Mouse (Mus musculus) spleen, postnatal 36 days (tissue): ENCODE results near the gene Dnah3.
A peak's percentile ranks its signal among the peaks of the same experiment; 100 is the strongest.

ENCODE experiments used
- DNase-seq, 2 experiments: peaks; one replicate each; pipeline ENCODE4 v3.0.0; 2022; ENCODE audit warnings: low spot score in 2 of 2, mixed read lengths in 1 of 2

Gene Dnah3

GRCm38 (mm10) chr7:120095180-120095579, at the start of gene Dnah3:
TSS of gene Dnah3 (minus strand) at chr7:120095280.
- DNase-seq, result no peak

DNA sequence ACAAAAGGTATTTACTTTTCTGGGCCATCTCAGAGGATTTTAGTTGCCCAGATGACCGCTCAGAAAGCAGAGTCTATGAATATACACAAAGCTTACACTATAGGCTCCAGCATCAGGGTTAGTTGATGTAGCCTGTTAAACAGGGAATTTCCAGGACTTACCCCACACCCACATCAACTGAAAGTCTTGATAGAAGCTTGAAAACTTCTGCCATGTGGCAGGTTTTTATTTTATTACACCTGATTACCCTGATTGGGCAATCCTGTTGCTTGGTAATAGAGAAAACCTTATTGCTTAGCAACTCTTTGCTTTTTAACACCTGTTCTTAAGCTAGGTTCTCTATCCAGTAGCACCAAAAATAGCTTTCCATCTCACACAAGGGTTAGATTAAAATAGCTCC, 47.7 kb upstream of the Dnah3 start:
- no peak for DNase-seq

GRCm38 (mm10) chr7:120128951-120129350, 33.9 kb upstream of the Dnah3 start:
- DNase-seq, result no peak

- no peak for DNase-seq
Measured at GRCm38 (mm10) chr7:120127686-120128059, 32.6 kb upstream of the Dnah3 start.

GRCm38 (mm10) chr7:120126976-120127685, 32.1 kb upstream of the Dnah3 start:
- DNase-seq, result no peak

GRCm38 (mm10) chr7:120124844-120125243, 29.8 kb upstream of the Dnah3 start:
- no peak for DNase-seq

DNA sequence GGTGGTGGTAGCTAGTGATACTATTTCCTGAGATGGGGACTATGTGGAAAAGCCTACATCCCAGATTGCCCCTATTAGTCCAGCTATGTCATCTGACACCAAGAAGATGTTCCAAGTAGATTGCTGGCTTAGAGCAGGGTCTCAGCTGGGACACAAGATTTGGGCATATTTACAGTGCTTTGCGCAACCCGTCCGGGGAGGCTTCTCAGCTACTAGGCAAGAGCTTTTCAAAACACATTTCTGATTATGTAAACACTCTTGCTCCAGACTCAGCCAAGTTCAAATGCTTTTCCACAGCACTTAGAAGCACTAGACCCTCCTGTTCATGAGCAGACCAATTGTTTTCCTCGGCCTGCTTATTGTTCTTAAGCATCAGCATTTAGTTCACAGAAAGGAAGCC, 28.7 kb upstream of the Dnah3 start:
- no peak for DNase-seq

DNA sequence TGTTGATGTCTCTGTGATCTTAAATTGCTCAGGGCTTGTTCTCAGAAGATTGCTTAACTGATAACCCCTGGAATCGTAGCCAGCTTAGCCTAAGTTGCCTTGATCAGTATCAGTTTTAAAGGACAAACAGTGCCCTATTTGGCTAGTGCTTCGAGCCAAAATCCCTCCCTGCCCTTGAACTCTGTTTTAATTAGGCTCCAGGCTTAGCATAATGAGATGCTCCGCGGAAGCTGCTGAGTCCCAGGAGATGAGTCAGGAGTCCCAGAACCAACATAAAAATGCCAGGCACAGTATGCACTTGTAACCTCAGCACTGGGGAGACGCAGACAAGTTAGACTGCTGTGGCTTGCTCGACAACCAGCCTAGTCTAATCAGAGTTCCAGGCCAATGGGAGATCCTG, 22.4 kb upstream of the Dnah3 start:
- DNase-seq, result no peak

- DNase-seq, result no peak
Measured at GRCm38 (mm10) chr7:120116976-120117375, 21.9 kb upstream of the Dnah3 start.

- no peak for DNase-seq
Measured at GRCm38 (mm10) chr7:120109676-120110075, 14.6 kb upstream of the Dnah3 start.

DNA sequence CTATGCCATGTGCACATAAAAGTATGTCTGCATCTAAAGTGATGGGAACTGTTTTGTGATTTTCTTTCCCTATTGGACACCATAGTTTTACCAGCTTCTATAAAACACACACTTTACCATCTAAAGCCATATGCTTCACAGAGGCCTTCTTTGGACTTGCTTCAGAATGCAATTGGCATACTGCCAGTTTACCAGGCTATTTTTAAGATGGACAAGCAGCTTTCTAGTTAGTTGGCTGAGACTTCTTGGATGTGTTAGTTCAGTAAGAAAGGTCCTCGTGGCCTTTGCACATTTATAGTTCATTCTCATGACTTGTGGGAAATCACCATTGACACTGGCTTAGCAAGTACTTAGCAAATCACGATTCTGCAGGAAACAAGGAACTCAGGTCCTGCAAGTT, 11.3 kb upstream of the Dnah3 start:
- DNase-seq, result no peak

GRCm38 (mm10) chr7:120104975-120105374, 9.9 kb upstream of the Dnah3 start:
- DNase-seq, result no peak

DNA sequence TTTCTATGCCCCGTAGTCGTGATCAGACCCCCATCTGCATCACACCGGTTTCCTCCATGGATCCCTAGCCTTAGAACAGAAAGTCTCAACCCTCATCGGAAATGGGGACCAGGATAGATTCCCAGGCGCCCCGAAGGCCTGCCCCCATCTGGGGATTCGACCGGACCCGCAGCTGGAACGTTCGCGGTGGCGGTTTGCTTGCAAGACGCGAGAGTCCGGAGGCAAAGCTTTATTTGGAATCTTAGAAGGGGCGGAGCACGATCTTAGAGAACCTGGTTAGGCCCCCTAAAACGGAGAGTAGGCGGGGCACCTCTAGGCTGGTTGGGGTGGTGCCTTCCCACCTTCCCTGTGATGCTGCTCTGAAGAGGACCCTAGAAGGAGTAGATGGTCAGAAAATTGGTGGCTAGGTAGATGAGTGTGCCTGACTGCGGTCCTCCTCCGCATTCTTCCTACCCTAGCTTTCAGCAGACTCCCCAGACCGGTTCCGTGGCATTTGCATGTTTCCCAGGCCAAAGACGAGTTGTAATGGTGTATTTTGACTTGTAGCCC, 8.0 kb upstream of the Dnah3 start:
- no peak for DNase-seq

DNA sequence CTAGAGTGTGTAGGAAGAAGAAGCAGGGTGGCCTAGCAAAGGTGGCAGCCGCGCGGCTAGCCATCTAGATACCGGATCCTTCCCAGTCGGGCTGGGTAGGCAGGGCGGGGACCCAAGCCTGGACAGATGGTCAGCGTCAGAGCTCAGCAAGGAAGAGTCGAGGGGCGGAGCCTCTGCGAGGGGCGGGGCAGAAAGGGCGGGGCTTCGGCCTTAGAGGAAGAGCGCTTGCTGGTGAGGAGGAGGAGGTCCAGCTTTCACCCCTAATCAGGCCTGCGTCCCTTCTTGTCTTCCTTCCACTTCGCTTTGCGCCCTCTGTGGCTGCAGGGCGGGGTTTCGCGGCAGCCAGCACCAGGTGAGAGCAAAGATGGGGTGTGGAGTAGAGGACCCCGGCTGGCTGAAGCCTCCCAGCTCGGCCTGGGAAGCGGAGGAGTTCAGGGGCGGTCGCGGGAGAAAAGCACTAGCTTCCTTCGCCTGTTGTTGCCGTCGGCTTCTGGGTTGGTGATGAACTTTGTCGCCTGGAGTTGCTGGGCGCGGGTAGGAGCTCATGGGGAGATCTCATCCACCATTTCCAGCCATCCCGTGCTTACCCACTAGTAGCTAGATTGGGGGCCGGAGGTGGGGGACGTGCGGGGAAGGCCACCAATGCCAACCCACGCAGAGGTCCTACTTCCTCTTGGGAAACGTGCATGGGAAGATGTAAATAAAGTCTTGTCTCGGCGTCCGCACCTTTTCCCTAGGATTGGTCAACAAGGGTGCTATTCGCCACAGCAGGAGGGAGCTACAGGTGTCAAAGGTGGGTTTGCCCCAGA, 7.3 kb upstream of the Dnah3 start, which contains the start of gene Tmem159:
Tmem159 (plus strand) TSS at position 190 of the 809 bp plus-strand sequence.
- DNase-seq, result peak; percentile 53 to 61

DNA sequence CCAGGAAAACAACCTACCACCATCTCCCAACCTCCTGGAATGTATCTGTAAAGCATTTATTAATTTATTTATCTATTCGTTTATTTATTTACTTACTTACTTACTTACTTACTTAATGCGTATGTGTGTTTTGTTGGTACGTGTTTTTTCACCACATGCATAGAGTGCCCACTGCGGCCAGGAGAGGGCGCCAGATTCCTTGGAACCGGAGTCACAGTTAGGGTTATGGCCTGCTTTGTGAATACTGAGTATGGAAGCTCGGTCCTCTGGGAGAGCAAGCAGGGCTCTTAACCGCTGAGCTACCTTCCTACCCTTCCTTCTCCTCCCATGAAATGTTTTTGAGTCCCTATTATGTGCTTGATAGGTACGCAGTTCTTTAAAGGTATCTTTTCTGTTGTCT, 3.3 kb upstream of the Dnah3 start:
- peak in 1 of 2 experiments; percentile 9 for DNase-seq

GRCm38 (mm10) chr7:120097845-120098244, 2.8 kb upstream of the Dnah3 start:
- DNase-seq, result no peak

- no peak for DNase-seq
Measured at GRCm38 (mm10) chr7:120094216-120094615, 864 bp downstream of the Dnah3 start.

DNA sequence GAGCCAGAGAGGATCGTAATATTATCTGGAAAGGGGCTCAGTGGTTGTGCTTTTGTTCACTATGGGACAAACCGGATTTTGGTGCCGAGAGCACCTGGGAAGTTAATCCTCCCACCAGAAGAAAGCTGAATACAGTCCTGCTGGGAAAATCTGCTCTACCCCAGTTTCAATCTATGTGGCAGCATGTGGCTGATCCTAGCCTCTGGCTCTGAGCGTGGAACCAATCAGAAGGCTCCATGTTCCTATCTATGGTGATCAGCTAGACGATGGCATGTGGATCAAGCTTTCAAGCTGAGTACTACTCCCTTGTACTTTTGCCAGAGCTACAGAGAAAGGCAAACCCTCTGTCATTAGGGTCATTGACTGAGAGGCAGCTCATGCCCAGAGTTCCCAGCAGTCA, 2.0 kb downstream of the Dnah3 start:
- no peak for DNase-seq

GRCm38 (mm10) chr7:120080177-120080576, 14.9 kb downstream of the Dnah3 start:
- no peak for DNase-seq

- DNase-seq, result no peak
Measured at GRCm38 (mm10) chr7:120069164-120069563, 25.9 kb downstream of the Dnah3 start.

DNA sequence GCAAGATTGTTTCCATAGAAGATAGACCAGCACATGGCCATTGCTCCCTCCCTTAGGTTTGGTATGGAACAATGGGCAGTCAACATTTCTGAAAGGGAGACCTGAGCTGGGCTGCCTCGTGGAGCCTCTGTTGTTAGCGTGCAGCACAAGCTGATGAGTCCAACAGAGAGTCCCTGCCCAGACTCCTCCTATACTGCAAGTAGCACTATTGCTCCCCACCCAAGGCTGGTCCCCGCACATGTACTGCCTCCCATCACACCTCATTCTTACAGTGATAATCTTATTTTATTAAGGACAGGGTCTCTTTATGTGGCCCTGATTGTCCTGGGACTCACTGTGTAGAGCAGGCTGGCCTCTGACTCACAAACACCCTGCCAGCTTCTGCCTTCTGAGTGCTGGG, 27.0 kb downstream of the Dnah3 start:
- no peak for DNase-seq

DNA sequence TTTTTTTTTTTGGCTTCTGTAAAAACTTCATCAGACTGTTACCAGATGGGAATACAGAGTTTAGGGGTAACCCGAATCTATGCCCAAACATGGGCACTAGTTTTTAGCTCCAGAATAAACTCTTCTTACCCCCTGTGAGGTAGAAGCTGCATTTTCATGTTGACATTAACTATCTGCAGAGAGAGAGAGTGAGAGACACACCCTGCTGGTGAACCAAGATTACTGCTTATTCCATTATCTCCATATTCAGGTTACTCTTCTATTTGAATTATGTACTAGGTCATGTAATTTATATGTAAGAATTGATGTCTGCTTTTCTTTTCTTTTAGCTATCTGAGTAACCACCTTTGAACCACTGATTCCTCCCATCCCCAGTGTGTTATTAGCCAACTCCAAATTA, 31.0 kb downstream of the Dnah3 start:
- DNase-seq, result no peak

DNA sequence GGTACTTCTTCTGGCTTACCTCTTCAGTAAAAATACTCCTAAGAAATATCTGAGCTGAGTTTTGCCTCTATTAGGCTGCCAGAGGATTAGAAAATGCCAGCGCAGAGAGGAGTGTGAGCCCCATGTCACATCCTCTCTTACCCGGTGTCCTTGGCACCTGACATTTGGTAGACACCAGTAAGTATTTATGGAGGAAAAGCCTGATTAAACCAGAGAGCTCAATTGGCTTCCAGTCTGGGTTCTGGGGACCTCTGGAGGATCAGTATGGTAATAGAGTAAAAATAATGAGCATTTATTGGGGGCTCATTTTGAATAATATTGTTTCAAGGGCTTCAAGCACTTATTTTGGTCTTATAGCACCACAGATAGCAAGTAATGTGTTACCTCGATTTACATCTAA, 39.6 kb downstream of the Dnah3 start:
- no peak for DNase-seq
